Mouse (Mus musculus): ENCODE measurements around the gene Pnrc1. TPM values are rescaled to one million over a fixed set of nuclear protein-coding genes. Genes with fewer than 3 reads are reported as not detected.
A peak's percentile ranks its signal among the peaks of the same experiment; 100 is the strongest.

Gene Pnrc1
- polyA plus RNA-seq, 1 experiment from 2014 or later: 99.0 TPM

GRCm38 (mm10) chr4:33281891-33282685 lies 7.9 kb downstream of the Pnrc1 start:
- no peaks in the 10 kb centered on the region for H3K27me3 ChIP-seq (replicated peaks; ENCODE audit: control insufficient read depth, insufficient read depth, low read length)
- WGBS: 85% methylated on average over 3 of the region's 3 CpGs

GRCm38 (mm10) chr4:33273437-33273836 lies 16.5 kb downstream of the Pnrc1 start:
- no peak for ATAC-seq
- no peak overlapping the region for H3K4me3 ChIP-seq (ENCODE audit: low read depth, low read length)
- DNase-seq (ENCODE audit: low spot score): no peak

More at GRCm38 (mm10) chr4:33281891-33282685, 7.9 kb downstream of the Pnrc1 start:
- Histone ChIP-seq H3K36me3 (ENCODE audit: control insufficient read depth, insufficient read depth, low read length) (no peaks in the 10 kb centered on the region), H3K9me3 (replicated peaks; ENCODE audit: control insufficient read depth, low read length) (no peaks in the 10 kb centered on the region), H3K4me3 (ENCODE audit: low read depth, low read length) (no peak overlapping the region), H3K9ac (ENCODE audit: low read length) (no peak overlapping the region), H3K4me2 (ENCODE audit: low read length) (no peak overlapping the region), H3K4me1 (ENCODE audit: control insufficient read depth, insufficient read depth, low read length) (no peaks in the 10 kb centered on the region), H3K27ac (ENCODE audit: low read depth, low read length) (no peak overlapping the region)
- ATAC-seq (no peak), DNase-seq (ENCODE audit: low spot score) (no peak)

GRCm38 (mm10) chr4:33270386-33271314 lies 19.3 kb downstream of the Pnrc1 start:
- Histone ChIP-seq H3K27ac (ENCODE audit: low read depth, low read length) (no peak overlapping the region), H3K27me3 (replicated peaks; ENCODE audit: control insufficient read depth, insufficient read depth, low read length) (no peaks in the 10 kb centered on the region), H3K36me3 (ENCODE audit: control insufficient read depth, insufficient read depth, low read length) (no peaks in the 10 kb centered on the region), H3K9me3 (replicated peaks; ENCODE audit: control insufficient read depth, low read length) (no peaks in the 10 kb centered on the region), H3K4me3 (ENCODE audit: low read depth, low read length) (no peak overlapping the region), H3K9ac (ENCODE audit: low read length) (no peak overlapping the region), H3K4me1 (ENCODE audit: control insufficient read depth, insufficient read depth, low read length) (no peaks in the 10 kb centered on the region), H3K4me2 (ENCODE audit: low read length) (no peak overlapping the region)
- no peak for DNase-seq (ENCODE audit: low spot score)
- ATAC-seq: no peak
- WGBS: 84% methylated on average over 11 of the region's 11 CpGs

More at GRCm38 (mm10) chr4:33273437-33273836, 16.5 kb downstream of the Pnrc1 start:
- Histone ChIP-seq H3K9me3 (replicated peaks; ENCODE audit: control insufficient read depth, low read length) (no peaks in the 10 kb centered on the region), H3K27ac (ENCODE audit: low read depth, low read length) (no peak overlapping the region), H3K27me3 (replicated peaks; ENCODE audit: control insufficient read depth, insufficient read depth, low read length) (no peaks in the 10 kb centered on the region), H3K4me2 (ENCODE audit: low read length) (no peak overlapping the region), H3K36me3 (ENCODE audit: control insufficient read depth, insufficient read depth, low read length) (no peaks in the 10 kb centered on the region), H3K4me1 (ENCODE audit: control insufficient read depth, insufficient read depth, low read length) (no peaks in the 10 kb centered on the region), H3K9ac (ENCODE audit: low read length) (no peak overlapping the region)
- 88% methylated on average over 3 of the region's 3 CpGs for WGBS

GRCm38 (mm10) chr4:33264979-33265726 lies 24.8 kb downstream of the Pnrc1 start:
- Histone ChIP-seq H3K27me3 (replicated peaks; ENCODE audit: control insufficient read depth, insufficient read depth, low read length) (no peaks in the 10 kb centered on the region), H3K9ac (ENCODE audit: low read length) (no peak overlapping the region), H3K4me2 (ENCODE audit: low read length) (no peak overlapping the region), H3K27ac (ENCODE audit: low read depth, low read length) (no peak overlapping the region), H3K4me1 (ENCODE audit: control insufficient read depth, insufficient read depth, low read length) (no peaks in the 10 kb centered on the region), H3K36me3 (ENCODE audit: control insufficient read depth, insufficient read depth, low read length) (no peaks in the 10 kb centered on the region), H3K4me3 (ENCODE audit: low read depth, low read length) (no peak overlapping the region), H3K9me3 (replicated peaks; ENCODE audit: control insufficient read depth, low read length) (no peaks in the 10 kb centered on the region)
- DNase-seq (ENCODE audit: low spot score) (no peak), ATAC-seq (no peak)
- 90% methylated on average over 11 of the region's 11 CpGs for WGBS

- no peaks in the 10 kb centered on the region for H3K36me3 ChIP-seq (ENCODE audit: control insufficient read depth, insufficient read depth, low read length)
- H3K4me1 ChIP-seq (ENCODE audit: control insufficient read depth, insufficient read depth, low read length): no peaks in the 10 kb centered on the region
- DNase-seq (ENCODE audit: low spot score) (no peak), ATAC-seq (no peak)
- H3K27me3 ChIP-seq (replicated peaks; ENCODE audit: control insufficient read depth, insufficient read depth, low read length): no peaks in the 10 kb centered on the region
- H3K9ac ChIP-seq (ENCODE audit: low read length): no peak overlapping the region
- WGBS: 58% methylated on average over 1 of the region's 1 CpGs
- H3K9me3 ChIP-seq (replicated peaks; ENCODE audit: control insufficient read depth, low read length): no peaks in the 10 kb centered on the region
- no peak overlapping the region for H3K27ac ChIP-seq (ENCODE audit: low read depth, low read length)
- no peak overlapping the region for H3K4me2 ChIP-seq (ENCODE audit: low read length)
- no peak overlapping the region for H3K4me3 ChIP-seq (ENCODE audit: low read depth, low read length)
Observed at GRCm38 (mm10) chr4:33262897-33263296, 27.1 kb downstream of the Pnrc1 start.

- no peaks in the 10 kb centered on the region for H3K9me3 ChIP-seq (replicated peaks; ENCODE audit: control insufficient read depth, low read length)
- H3K4me2 ChIP-seq (ENCODE audit: low read length): no peak overlapping the region
- no peak overlapping the region for H3K27ac ChIP-seq (ENCODE audit: low read depth, low read length)
- no peak overlapping the region for H3K4me3 ChIP-seq (ENCODE audit: low read depth, low read length)
- DNase-seq (ENCODE audit: low spot score) (peak; percentile 33), ATAC-seq (no peak; the same call in 1 of the 2 replicates)
- H3K36me3 ChIP-seq (ENCODE audit: control insufficient read depth, insufficient read depth, low read length): no peaks in the 10 kb centered on the region
- 74% methylated on average over 7 of the region's 7 CpGs for WGBS
- no peak overlapping the region for H3K9ac ChIP-seq (ENCODE audit: low read length)
- no peaks in the 10 kb centered on the region for H3K4me1 ChIP-seq (ENCODE audit: control insufficient read depth, insufficient read depth, low read length)
- no peaks in the 10 kb centered on the region for H3K27me3 ChIP-seq (replicated peaks; ENCODE audit: control insufficient read depth, insufficient read depth, low read length)
Observed at GRCm38 (mm10) chr4:33261311-33261753, 28.6 kb downstream of the Pnrc1 start.

- H3K4me3 ChIP-seq (ENCODE audit: low read depth, low read length): no peak overlapping the region
- no peak overlapping the region for H3K9ac ChIP-seq (ENCODE audit: low read length)
- no peaks in the 10 kb centered on the region for H3K4me1 ChIP-seq (ENCODE audit: control insufficient read depth, insufficient read depth, low read length)
- H3K36me3 ChIP-seq (ENCODE audit: control insufficient read depth, insufficient read depth, low read length): no peaks in the 10 kb centered on the region
- ATAC-seq (no peak), DNase-seq (ENCODE audit: low spot score) (no peak)
- H3K27me3 ChIP-seq (replicated peaks; ENCODE audit: control insufficient read depth, insufficient read depth, low read length): no peaks in the 10 kb centered on the region
- no peaks in the 10 kb centered on the region for H3K9me3 ChIP-seq (replicated peaks; ENCODE audit: control insufficient read depth, low read length)
- no peak overlapping the region for H3K4me2 ChIP-seq (ENCODE audit: low read length)
- H3K27ac ChIP-seq (ENCODE audit: low read depth, low read length): no peak overlapping the region
Observed at GRCm38 (mm10) chr4:33260311-33260710, 29.7 kb downstream of the Pnrc1 start.

GRCm38 (mm10) chr4:33257263-33257964 lies 32.5 kb downstream of the Pnrc1 start:
- Histone ChIP-seq H3K4me3 (ENCODE audit: low read depth, low read length) (no peak overlapping the region), H3K27me3 (replicated peaks; ENCODE audit: control insufficient read depth, insufficient read depth, low read length) (no peaks in the 10 kb centered on the region), H3K4me2 (ENCODE audit: low read length) (no peak overlapping the region), H3K27ac (ENCODE audit: low read depth, low read length) (no peak overlapping the region), H3K36me3 (ENCODE audit: control insufficient read depth, insufficient read depth, low read length) (no peaks in the 10 kb centered on the region), H3K4me1 (ENCODE audit: control insufficient read depth, insufficient read depth, low read length) (no peaks in the 10 kb centered on the region), H3K9me3 (replicated peaks; ENCODE audit: control insufficient read depth, low read length) (no peaks in the 10 kb centered on the region), H3K9ac (ENCODE audit: low read length) (no peak overlapping the region)
- ATAC-seq (no peak), DNase-seq (ENCODE audit: low spot score) (no peak)
- WGBS: 86% methylated on average over 11 of the region's 11 CpGs

Data from forebrain, embryonic 14.5 days (tissue).